Mouse (Mus musculus) kidney, postnatal 14 days (tissue): ENCODE results near the gene Ifnar2.

Experiments
- DNase-seq: peaks from one replicate; pipeline ENCODE4 v3.0.0; 2022; ENCODE audit warnings: mixed read lengths

Ifnar2 gene

GRCm38 (mm10) chr16:91395633-91396392 lies 23.2 kb downstream of the Ifnar2 start:
- no peak for DNase-seq

GRCm38 (mm10) chr16:91396844-91397537 lies 24.4 kb downstream of the Ifnar2 start:
- no peak for DNase-seq

DNA sequence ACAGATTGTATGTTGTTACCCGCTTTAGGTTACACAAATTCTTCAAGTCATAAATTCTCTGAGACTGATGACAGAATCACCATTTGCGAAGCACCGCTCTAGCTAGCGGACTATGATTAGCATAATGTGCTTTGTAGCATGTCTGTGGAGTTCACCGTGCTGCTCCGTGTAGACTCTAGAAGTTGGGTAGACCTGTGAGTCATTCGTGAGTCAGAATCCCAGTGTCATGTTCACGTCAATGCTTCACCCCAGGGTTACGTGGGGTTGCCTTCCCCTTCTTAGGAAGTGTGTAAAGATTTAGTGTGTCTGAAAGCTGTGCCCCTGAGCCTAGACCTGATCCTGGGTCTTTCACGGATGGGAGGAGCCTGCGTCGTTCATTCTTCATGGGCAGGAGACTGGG lies 25.4 kb downstream of the Ifnar2 start:
- no peak for DNase-seq

DNA sequence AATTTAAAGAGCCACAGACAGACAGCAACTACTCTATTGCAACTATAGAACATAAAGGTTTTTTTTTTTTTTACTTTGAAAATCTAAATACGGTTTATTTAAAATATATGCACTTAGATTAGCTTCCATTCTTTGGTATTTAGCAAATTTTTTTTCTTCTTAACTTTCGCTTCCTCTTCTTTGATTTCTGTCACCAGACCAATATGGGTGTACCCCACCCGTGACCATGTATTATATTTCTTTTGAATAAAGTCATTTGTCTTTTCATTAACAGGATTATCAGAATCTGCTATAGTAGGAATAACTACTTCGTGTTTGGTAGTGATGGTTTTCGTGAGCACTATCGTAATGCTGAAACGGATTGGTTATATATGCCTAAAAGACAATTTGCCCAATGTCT lies 26.4 kb downstream of the Ifnar2 start:
- no peak for DNase-seq

- no peak for DNase-seq
Observed at GRCm38 (mm10) chr16:91401569-91402165, 29.1 kb downstream of the Ifnar2 start.

GRCm38 (mm10) chr16:91403784-91404183 lies 31.2 kb downstream of the Ifnar2 start:
- DNase-seq = no peak

- no peak for DNase-seq
Observed at GRCm38 (mm10) chr16:91404187-91404586, 31.6 kb downstream of the Ifnar2 start.

- no peak for DNase-seq
Observed at GRCm38 (mm10) chr16:91404828-91405577, 32.4 kb downstream of the Ifnar2 start.

GRCm38 (mm10) chr16:91405640-91406584 lies 33.3 kb downstream of the Ifnar2 start, which contains the start of gene Il10rb:
Gene Il10rb, plus strand, starts transcription at chr16:91406164.
- peak; percentile 90 for DNase-seq

DNA sequence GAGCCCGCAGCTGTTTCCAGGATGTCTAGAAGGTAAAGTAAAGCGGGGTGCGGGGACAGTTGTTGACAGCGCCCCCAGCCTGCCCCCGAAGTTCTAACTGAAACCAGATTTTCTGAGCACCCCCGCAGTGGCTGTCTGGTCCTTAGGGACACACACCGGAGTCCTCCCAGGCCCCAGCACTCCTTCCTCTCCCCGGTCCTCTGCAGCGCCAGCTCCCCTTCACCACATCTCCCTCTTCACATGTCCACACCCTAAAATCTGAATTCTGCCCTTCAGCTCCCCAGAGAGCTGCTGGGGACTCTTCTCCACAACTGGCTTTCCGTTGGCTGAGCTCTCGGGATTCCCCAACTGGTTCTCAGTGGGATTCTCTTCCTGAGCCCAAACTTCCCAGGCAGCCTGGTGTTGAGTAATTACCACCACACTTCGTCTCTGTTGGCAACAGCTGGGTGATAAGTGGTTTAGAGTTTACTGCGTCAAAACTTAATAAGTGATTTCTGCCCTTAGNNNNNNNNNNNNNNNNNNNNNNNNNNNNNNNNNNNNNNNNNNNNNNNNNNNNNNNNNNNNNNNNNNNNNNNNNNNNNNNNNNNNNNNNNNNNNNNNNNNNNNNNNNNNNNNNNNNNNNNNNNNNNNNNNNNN lies 34.1 kb downstream of the Ifnar2 start:
- peak; percentile 64 for DNase-seq

DNA sequence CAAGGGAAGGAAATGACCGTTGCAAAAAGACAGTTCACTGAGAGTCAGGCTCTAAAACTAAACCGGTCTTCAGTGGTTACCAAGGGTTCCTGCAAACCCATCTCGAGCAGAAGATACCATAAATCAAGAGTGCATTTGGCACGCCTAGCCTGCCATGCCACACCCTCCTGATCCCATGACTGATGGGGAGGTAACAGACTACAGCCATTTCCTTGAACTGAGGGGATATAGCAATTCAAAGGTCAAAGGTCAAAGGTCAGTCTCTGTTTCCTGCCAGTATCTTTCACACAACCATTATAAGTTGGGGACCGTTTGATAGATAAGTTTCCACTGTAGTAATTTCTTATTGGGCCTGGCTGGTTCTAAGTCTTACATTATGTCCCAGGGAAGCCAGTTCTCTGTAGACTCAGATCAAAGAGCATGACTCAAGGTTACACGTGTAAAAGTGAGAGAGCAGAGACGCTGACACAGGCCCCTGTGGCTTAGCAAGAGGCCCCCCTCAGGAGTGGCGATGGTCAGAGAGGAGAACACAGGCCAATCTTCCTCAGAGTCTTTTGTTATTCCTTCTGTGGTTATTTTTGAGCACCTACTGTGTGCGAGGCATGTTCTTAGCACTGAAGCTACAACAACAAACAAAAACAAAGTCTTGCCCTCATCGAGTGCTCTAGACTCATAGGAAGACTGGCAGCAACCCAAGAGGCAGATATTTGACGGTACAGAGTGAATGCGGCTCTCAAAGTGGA lies 40.7 kb downstream of the Ifnar2 start:
- peak; percentile 77 for DNase-seq

- DNase-seq = no peak
Observed at GRCm38 (mm10) chr16:91415391-91416189, 43.0 kb downstream of the Ifnar2 start.

GRCm38 (mm10) chr16:91416357-91416756 lies 43.8 kb downstream of the Ifnar2 start:
- no peak for DNase-seq

GRCm38 (mm10) chr16:91416938-91417337 lies 44.4 kb downstream of the Ifnar2 start:
- no peak for DNase-seq

DNA sequence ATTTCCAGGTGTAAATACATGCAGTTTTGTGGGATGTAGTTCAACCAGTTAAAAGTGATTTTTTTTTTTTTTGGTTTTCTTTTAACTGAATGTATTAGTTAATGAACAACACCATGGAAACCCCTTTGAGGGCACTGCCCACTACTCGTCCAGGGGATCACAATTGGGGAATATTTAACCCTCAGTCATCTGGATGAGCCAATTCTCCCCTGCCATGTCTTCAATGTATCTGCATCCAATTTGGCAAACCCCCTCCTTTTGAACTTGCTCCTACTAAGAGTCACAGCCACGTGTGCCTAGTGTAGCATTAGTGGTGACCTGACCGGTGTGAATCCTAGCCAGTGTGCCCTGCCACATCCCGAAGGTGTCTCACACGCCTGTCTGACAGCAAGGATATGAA lies 45.9 kb downstream of the Ifnar2 start:
- DNase-seq = peak; percentile 60

GRCm38 (mm10) chr16:91425816-91426215 lies 53.2 kb downstream of the Ifnar2 start:
- no peak for DNase-seq

DNA sequence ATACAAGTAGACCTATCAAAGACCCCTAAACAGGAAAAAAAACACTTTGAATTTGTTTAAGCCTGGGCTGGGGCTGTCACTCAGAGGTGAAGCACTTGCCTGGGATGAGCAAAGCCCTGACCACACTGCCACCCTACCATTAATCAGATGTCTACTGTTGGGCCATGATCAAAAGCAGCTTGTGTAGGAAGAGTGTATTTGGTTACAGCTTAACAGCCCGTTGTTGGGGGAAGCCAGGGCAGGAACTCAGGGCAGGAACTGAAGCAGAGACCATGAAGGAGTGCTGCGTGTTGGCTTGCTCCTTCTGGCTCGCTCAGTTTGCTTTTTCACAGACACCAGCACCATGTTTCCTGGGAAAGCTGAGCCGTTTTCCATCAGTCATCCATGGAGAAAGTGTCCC lies 54.0 kb downstream of the Ifnar2 start:
- DNase-seq = no peak

- DNase-seq = peak; percentile 51
Observed at GRCm38 (mm10) chr16:91427461-91427860, 54.9 kb downstream of the Ifnar2 start.

GRCm38 (mm10) chr16:91428259-91428865 lies 55.8 kb downstream of the Ifnar2 start:
- no peak for DNase-seq
